Mouse (Mus musculus) kidney, adult 8-10 months (tissue): ENCODE data around the gene Carmil3.
A peak's percentile ranks its signal among the peaks of the same experiment; 100 is the strongest.

ENCODE experiments used
- DNase-seq, 2 experiments: peaks; one replicate each; pipeline ENCODE4 v3.0.0; 2022

Carmil3 gene

DNA sequence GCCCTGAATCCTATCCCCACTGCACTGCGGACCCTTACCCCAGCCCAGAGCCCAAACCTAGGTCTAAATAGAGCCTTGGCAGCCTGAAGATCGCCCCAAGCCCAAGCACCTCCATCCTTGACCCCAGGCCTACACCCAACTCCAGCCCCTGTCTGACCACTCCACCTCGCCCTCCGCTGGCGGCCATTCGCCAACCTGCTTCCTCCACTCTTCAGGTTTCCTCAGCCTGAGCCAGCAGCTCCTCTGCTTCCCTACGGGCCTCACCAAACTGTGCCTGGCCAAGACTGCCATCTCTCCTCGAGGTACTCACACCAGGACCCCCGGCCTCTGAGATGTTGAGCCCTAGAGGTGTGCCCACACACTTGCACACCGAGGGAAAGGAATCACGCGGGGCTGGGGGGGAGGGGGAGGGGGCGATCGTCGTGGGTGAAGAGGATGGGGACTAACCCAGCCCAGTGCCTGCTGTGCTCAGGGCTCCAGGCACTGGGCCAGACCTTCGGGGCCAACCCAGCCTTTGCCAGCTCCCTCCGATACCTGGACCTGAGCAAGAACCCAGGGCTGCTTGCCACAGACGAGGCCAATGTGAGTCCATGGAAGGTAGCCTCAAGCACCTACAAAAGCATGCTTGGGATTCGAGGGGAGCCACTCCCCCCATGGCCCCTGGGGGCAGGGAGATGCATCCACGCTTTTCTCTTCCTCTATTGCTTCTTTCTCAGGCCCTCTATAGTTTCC lies 5.2 kb downstream of the Carmil3 start:
- DNase-seq = no peak

DNA sequence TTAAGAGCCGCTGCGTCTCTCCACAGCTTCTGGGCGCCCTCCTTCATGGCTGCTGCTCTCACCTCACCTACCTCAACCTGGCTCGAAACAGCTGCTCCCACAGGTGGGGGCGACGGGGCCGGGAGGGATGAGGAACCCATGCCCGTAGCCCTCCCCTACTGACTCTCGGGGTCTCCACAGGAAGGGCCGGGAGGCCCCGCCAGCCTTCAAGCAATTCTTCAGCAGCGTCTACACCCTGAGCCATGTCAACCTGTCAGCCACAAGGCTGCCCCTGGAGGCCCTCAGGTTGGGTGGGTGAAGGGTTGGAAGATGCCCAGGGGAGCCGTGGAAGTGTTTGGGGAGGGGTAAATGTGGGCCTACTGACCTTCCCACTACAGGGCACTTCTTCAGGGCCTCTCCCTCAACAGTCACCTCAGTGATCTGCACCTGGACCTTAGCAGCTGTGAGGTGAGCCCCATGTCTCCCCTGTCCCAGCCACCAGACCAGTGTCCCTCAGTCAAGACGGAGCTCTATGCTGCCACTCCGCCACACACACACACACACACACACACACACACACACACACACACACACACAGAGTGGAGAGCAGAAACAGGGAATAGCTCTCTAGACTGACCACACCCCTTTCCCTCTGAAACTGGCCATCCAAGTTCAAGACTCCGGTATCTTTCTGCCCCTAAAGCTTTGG lies 6.5 kb downstream of the Carmil3 start:
- no peak for DNase-seq

DNA sequence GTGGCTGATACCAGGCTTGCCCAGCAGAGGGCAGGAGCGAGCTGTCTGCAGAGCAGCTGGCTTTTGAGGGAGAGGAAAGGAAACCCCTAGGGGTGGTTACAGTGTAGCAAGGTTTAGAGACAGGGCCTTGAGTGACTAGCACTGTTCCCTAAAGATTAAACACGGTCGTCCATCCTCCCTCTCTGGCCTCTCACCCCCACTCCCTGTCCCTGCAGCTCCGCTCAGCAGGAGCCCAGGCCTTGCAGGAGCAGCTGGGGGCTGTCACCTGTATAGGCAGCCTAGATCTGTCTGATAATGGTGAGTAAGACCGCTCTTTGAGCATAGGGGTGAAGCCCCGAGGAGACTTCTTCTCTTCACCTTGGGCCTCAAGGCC lies 7.0 kb downstream of the Carmil3 start:
- DNase-seq = peak; percentile 61 to 84

DNA sequence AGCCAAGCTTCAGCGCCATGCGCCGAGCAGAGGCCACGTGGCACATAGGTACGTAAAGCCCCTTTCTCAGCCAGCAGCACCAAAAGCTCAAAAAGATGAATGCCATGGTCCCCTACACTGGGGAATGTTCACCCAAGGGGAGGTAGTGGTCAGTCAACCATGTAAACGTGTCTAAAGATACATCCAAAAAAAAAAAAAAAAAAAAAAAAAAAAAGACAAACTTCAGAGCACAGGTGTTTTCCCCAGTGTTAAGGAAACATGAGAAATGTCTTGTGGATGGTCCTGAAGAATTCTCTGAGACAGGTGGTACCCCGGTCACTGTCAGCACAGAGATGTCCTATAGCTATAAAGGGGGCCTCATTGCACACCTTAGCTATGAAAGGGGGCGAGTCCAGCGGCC lies 15.2 kb downstream of the Carmil3 start:
- no peak for DNase-seq

DNA sequence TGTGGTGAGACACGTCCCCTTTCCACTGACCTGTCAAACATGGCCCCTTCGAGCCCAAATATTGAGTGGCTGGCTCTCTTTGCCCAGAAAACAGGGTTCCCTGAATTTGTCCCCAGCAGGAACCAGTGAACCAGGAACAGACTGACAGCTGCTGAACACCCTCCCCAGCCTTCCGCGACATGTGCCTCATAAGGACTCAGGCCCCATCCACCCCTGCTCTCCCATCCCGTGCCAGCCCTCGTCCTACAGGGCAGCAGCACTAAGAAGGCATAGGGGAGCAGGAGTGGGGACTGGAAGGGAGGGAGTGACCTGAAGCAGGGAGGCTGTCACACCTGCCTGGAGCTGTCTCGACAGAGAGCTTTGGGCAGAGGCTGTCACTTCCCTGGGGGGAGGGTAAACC lies 17.4 kb downstream of the Carmil3 start:
- no peak for DNase-seq

GRCm38 (mm10) chr14:55509540-55509939 lies 19.1 kb downstream of the Carmil3 start:
- no peak for DNase-seq

- no peak for DNase-seq
These were observed 19.8 kb downstream of the Carmil3 start, which contains the start of gene Cpne6 for GRCm38 (mm10) chr14:55510125-55510731. TSS of gene Cpne6 (plus strand) at chr14:55510445.

DNA sequence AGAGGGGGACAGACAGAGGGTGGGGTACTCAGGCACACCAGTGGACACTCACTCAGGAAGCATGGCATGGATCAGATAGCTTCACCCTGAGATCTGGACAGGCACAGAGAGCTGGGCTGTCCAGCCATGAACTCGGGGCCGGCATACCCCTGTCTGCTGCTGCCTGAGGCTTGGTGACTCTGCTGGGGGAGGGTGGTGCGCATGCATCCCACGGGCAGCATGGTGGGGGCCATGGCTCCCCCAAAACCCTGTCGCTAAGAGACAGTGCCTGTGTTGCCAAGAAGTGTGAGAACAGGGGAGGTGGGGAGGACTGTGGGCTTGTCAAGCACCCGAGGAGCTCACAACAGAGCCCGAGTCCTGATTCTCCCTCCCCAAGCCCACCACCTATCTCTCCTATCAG lies 20.6 kb downstream of the Carmil3 start:
- DNase-seq = no peak

DNA sequence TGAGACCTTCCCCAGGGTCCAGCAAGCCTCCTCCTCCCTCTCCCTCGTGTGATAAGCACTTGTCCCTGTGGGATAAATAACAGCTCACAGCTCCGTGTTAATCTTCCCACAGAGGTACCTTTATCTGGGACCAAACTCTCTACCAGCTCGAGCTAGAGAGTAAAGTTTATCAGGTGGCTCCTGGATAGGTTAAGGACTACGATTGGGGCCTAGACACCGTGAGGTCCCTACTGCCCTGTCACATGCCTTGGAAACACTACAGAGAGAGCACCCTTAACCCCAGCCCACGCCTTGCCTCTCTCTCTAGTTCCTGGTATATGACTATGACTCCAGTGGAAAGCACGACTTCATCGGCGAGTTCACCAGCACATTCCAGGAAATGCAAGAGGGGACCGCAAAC lies 23.5 kb downstream of the Carmil3 start:
- DNase-seq = no peak

GRCm38 (mm10) chr14:55515846-55516245 lies 25.4 kb downstream of the Carmil3 start:
- DNase-seq = no peak

DNA sequence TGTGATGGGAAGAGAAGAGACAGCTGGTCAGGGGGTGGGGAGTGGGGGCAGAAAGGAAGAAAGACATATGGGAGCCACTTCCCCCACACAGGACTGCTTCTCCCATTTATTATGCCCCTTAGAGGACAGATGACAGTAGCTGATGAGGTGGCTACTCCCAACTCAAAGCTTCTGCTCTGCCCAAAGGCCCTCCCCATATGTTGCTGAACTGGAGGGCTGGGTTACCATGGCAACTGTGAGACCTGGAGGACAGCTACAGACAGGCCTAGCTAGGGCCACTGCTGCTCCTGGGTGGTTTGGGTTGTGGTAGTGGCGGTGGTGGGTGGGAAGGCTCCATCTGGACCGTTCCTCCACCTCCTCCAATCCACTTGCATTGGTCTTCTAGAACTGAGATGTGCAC lies 28.4 kb downstream of the Carmil3 start:
- no peak for DNase-seq

DNA sequence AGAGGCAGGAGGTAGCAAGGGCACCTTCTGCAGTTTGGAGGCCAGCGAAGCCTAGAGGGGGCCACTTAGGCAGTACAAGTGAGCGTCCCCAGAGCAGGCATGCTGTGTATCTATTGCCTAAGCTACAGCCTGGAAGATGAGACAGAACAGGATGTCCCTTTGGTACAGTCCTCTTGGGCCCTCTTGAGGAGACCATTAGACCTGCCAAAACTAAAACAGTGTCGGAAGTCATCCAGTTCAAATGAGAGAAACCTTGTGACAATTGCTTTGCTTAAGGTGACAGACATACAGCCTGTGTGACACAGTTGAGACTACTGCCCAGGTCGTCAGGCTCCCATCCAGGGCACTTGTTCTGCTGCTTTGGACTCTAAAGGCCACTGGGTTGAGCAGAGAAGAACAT lies 29.2 kb downstream of the Carmil3 start:
- no peak for DNase-seq

GRCm38 (mm10) chr14:55520451-55521361 lies 30.3 kb downstream of the Carmil3 start:
- no peak for DNase-seq

DNA sequence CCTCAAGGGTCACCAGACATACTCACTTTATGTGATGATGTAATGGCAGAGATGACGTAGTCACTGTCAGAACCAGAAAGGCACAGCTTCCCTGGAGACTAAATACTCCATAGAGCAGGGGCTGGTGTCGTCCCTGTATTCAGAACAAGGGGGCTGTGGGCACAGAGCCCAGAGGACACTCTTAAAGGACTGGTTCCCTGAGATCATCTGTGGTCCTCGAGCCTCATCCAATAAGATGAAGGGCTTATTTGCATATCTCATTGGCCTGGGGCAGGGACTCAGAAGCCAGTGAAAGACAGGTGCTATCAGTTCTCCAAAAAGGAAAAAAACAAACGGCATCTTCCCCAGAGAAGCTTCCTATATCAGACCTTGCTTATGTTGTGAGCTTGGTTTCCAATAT lies 33.6 kb downstream of the Carmil3 start:
- no peak for DNase-seq

DNA sequence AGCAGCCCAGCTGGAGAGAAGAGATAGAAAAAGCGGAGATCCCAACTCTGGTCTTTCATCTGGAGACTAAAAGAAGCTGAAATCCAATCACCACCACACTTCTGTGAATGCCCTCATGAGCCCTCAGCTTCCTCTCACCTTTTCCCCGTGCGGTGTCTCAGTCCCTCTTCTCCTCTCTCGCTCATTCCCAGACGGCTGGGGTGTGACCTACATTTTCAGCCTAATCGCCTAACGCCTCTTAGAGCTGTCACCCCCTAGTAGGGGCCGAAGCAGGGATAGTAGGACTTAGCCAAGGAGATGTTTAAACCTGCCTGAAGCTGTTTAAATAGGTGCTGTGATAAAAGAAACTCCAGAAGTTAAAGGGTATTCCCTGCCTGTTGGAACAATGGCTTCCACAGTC lies 34.3 kb downstream of the Carmil3 start, which contains the start of gene Nrl:
TSS of gene Nrl (minus strand) at position 197 of the 400 bp plus-strand sequence.
- DNase-seq = no peak

DNA sequence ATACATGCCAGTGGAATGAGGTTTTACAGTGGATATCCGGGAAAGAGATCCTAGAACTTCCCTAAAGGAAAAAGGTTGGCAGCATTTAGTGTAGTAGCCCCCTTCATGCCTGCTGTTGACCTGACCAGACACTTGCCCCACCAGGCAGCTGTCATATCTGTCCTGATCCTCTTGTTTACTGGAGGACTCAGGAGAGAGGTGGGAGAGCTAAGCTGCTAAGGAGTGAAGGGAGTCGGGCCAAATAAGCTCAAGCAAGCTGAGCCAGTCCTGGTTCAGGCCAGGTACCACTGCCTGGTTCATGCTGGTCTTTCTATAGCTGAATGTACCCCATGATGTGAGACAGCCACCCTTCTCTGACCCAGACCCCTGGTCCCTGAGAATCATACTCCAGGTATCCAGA lies 36.2 kb downstream of the Carmil3 start:
- no peak for DNase-seq

GRCm38 (mm10) chr14:55527940-55528339 lies 37.5 kb downstream of the Carmil3 start:
- peak; percentile 31 to 56 for DNase-seq

DNA sequence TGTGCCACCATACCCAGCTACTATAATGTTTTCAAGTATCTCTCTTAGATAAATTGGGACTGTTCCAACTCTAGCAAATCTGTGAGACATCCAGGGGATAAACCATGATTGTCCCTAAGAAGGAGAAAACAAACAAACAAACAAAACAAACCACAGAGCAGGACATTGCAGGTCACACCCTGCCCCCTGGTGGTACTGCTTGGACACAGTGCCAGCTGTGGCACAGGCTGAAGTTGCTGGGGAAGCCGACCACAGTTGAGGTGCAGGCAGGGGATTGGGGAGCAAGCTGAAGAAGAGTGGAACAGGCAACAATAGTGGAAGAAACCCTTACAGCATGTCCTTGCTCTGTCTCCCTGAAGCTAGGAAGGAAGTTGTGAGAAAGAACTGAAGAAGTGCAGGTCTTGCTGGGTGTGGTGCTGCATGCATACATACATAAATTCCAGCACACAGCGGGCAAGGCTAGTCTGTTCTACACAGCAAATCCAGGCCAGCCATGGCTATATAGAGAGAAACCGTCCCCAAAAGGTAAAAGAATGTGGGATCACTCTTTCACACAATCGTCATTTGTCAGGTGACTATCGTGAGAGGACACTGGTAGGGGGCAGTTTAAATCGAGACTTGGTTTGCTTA lies 45.8 kb downstream of the Carmil3 start:
- DNase-seq = peak in 1 of 2 experiments; percentile 52

DNA sequence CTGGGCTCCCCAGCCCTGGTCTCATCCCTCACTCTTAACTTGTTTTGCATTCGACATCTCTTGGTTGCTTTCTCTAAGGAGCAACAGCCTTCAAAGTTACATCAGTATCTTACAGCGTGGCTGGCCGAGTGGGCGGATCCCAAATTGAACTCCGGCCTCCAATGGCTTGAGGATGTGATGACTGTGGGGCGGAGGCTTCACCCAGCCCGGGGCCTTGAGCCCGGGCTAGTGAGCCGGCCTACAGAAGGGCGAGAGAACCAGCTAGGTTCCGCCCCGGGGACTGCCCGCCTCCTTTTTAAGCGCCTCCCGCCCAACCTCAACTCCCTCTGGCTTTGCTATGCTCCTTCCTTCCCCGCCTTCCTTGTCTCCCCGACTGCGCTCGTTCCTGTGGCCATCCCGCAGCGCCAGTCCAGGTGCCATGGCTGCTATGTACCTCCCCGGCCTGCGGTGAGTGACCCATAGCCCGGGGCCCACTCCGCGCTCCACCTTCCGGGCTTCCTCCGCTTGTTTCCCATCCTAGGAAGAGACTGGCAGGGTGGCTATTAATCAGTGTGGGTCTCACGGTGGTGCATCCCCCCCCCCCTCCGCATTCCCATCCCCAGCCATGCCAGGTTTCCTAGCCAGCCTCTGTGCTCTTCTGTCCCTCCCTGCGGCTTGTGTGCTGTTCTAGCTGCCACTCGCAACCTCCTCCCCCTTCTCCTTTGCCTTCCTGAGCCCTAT lies 49.8 kb downstream of the Carmil3 start, which contains the start of gene Pck2:
TSS of gene Pck2 (plus strand) at position 200 of the 720 bp plus-strand sequence.
- DNase-seq = peak; percentile 88 to 90

- peak; percentile 66 to 71 for DNase-seq
These were observed 50.4 kb downstream of the Carmil3 start for GRCm38 (mm10) chr14:55540787-55541321.

- DNase-seq = no peak
These were observed 51.8 kb downstream of the Carmil3 start for GRCm38 (mm10) chr14:55542268-55542667.
